Mouse (Mus musculus) olfactory bulb, adult 2 months (tissue): ENCODE measurements at regions not wholly inside any gene's neighbourhood (a gene's known extent, or its start where the extent isn't known, plus 50 kb on each side); places are given as distances from the start of the nearest gene placed in this dataset.

ENCODE experiments used
- CTCF ChIP-seq: fragments of 200-500 bp; IDR thresholded peaks from 2 replicates; pipeline ENCODE4 v1.5.1; 2012; ENCODE audit warnings: low read depth, mild to moderate bottlenecking, low read length, moderate library complexity; ENCODE audit not compliant: insufficient read depth
- POLR2A ChIP-seq: fragments of 200-500 bp; IDR thresholded peaks from 2 replicates; pipeline ENCODE4 v1.6.1; 2012; ENCODE audit warnings: mild to moderate bottlenecking, low read depth, low read length, moderate library complexity; ENCODE audit not compliant: insufficient read depth

- TF ChIP-seq POLR2A (no peak), CTCF (no peak)
Measured at GRCm38 (mm10) chr17:45292883-45293282, 140.7 kb downstream of the Cdc5l start.
